Mouse (Mus musculus): ENCODE measurements at regions not wholly inside any gene's neighbourhood (a gene's known extent, or its start where the extent isn't known, plus 50 kb on each side); places are given as distances from the start of the nearest gene placed in this dataset.

- DNase-seq (ENCODE audit: low spot score): no peak
Measured at GRCm38 (mm10) chr11:111280769-111281168, 214.8 kb downstream of the Kcnj2 start.

GRCm38 (mm10) chr11:111281237-111282160 is 215.5 kb downstream of the Kcnj2 start:
- no peak for DNase-seq (ENCODE audit: low spot score)

GRCm38 (mm10) chr11:111282283-111282682 is 216.3 kb downstream of the Kcnj2 start:
- DNase-seq (ENCODE audit: low spot score): no peak

DNA sequence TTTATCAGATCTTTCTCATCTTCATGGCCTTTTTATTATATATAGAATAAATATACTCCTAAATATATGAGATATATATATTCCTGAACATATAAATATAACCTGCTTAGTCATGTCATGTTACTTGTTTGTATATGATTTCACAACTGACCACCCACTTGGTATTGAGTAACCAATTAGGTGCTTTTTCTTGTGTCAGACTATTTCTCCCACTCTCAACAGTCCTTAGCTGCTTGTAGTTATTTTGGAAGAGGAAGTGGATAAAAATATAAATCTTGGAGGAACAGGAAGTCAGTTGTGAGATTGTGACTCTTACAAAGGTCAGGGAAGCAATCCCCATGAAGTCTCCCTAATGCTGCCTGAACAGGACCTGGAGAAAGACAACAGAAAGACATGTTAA is 224.6 kb downstream of the Kcnj2 start:
- DNase-seq (ENCODE audit: low spot score): no peak

- DNase-seq (ENCODE audit: low spot score): no peak
Measured at GRCm38 (mm10) chr11:111296309-111296721, 230.4 kb downstream of the Kcnj2 start.

- DNase-seq (ENCODE audit: low spot score): no peak
Measured at GRCm38 (mm10) chr11:111312802-111313201, 246.8 kb downstream of the Kcnj2 start.

GRCm38 (mm10) chr11:111313566-111313965 is 247.6 kb downstream of the Kcnj2 start:
- no peak for DNase-seq (ENCODE audit: low spot score)

DNA sequence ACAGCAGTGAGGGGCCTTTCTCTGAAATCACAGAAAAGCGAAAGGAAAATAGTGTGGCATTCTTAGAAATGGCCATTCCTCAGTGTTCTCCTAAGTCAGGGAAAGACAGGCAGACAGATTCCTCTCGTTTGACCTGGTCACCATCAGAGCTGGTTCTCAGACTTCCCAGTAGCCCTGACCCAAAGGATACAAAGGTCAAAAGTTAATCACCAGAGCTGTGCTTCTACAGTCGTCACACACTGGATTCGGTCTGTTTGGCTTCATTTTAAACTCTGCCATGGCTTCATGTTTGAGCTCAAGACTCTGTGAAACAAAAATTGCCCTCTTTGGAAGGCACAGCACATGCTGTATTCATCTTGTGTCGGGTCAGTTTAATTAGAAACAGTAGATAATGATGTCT is 255.6 kb downstream of the Kcnj2 start:
- DNase-seq (ENCODE audit: low spot score): no peak

- DNase-seq (ENCODE audit: low spot score): no peak
Measured at GRCm38 (mm10) chr11:111324453-111325010, 258.6 kb downstream of the Kcnj2 start.

DNA sequence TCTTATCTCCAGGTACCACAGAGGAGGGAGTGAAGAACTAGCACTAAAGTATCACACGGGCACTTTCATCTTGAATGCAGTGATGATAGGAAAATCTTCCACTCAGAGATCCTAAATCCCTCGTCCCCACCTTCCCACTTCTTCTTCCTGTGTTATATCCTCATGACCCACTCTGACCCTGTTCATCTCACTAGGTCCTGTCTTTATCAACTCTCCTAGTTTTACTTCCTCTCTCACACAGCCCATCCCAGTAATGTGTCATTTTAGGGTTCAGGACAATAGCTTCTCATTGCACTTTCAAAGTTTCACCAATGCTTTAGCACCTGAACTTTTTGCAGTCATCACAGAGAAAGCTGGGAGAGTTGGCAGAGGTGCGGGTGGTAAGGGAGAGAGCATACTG is 261.0 kb downstream of the Kcnj2 start:
- no peak for DNase-seq (ENCODE audit: low spot score)

DNA sequence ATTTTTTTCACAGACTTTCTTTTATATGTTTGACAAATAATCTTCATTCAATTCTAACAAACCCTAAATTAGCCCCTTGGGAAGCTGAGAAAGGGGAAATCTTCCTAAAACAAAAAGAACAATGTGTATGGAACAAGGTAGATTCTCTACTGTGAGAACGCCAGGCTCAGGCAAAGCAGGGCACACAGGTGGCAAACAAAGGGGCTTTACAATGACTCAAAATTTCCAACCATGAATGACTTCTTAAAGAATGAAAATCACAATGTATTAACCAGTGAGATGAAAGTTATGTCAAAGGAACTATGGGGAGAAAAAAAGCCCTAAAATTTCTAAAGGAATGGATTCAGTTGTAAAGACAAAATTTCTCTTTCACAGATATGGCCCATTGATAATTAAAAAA is 262.3 kb downstream of the Kcnj2 start:
- DNase-seq (ENCODE audit: low spot score): no peak

- DNase-seq (ENCODE audit: low spot score): no peak
Measured at GRCm38 (mm10) chr11:111331592-111331991, 265.6 kb downstream of the Kcnj2 start.

GRCm38 (mm10) chr11:111333021-111333420 is 267.1 kb downstream of the Kcnj2 start:
- DNase-seq (ENCODE audit: low spot score): no peak

- DNase-seq (ENCODE audit: low spot score): no peak
Measured at GRCm38 (mm10) chr11:111347562-111347961, 281.6 kb downstream of the Kcnj2 start.

- no peak for DNase-seq (ENCODE audit: low spot score)
Measured at GRCm38 (mm10) chr11:111350028-111350427, 284.1 kb downstream of the Kcnj2 start.

GRCm38 (mm10) chr11:111363363-111363762 is 297.4 kb downstream of the Kcnj2 start:
- no peak for DNase-seq (ENCODE audit: low spot score)

- DNase-seq (ENCODE audit: low spot score): no peak
Measured at GRCm38 (mm10) chr11:111377165-111377564, 311.2 kb downstream of the Kcnj2 start.

- no peak for DNase-seq (ENCODE audit: low spot score)
Measured at GRCm38 (mm10) chr11:111379842-111380241, 313.9 kb downstream of the Kcnj2 start.

GRCm38 (mm10) chr11:111398706-111399105 is 332.7 kb downstream of the Kcnj2 start:
- no peak for DNase-seq (ENCODE audit: low spot score)

GRCm38 (mm10) chr11:111409266-111409665 is 343.3 kb downstream of the Kcnj2 start:
- DNase-seq (ENCODE audit: low spot score): no peak

DNA sequence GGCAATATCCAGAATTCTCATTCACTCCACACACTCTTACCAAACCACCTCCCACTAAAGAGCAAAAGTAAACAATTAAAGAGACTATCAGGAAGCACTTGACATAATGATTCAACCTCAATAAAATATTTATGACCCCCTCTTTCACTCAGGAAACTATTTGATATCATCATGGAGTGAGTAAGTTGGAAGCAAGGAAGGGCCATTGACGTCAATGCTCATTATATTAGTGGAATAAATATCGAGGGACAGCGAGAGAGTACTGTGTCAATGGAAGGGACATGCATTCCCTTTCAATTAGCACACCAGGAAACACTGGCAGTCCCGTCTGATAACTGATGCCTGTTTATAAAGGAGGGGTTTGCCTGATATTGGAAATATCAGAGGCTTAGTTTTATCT is 358.9 kb downstream of the Kcnj2 start:
- DNase-seq (ENCODE audit: low spot score): no peak

GRCm38 (mm10) chr11:111426715-111427114 is 360.8 kb downstream of the Kcnj2 start:
- no peak for DNase-seq (ENCODE audit: low spot score)

- DNase-seq (ENCODE audit: low spot score): no peak
Measured at GRCm38 (mm10) chr11:111442257-111442656, 376.3 kb downstream of the Kcnj2 start.

GRCm38 (mm10) chr11:111443381-111443780 is 377.4 kb downstream of the Kcnj2 start:
- DNase-seq (ENCODE audit: low spot score): no peak

All from adipocyte (in vitro differentiated cells).